Mouse (Mus musculus): ENCODE data around the gene Hacd2. TPM values are rescaled to one million over a fixed set of nuclear protein-coding genes. Genes with fewer than 3 reads are reported as not detected.

Gene Hacd2
- total and polyA plus RNA-seq, 3 experiments = 30.1 to 135 (median 50.3) TPM

- Histone ChIP-seq H3K79me2 (replicated peaks; ENCODE audit: control insufficient read depth, extremely low read depth, insufficient read depth, poor library complexity, severe bottlenecking) (no peaks in the 10 kb centered on the region), H3K4me3 (replicated peaks in 1 of 3; ENCODE audit: low read depth in 2 of 3, low read length in 2 of 3, poor library complexity in 1 of 3) (no peak overlapping the region), H3K27ac (ENCODE audit: insufficient read depth, low read depth) (no peak overlapping the region), H3K27me3 (replicated peaks) (peaks cover 33% of the 10 kb centered on the region), H3K9ac (ENCODE audit: insufficient read depth, low read depth) (no peak overlapping the region), H3K4me2 (ENCODE audit: insufficient read depth, low read depth, poor library complexity, severe bottlenecking) (no peak overlapping the region), H3K4me1 (ENCODE audit: control insufficient read depth in 1 of 2, insufficient read depth in 2 of 2) (peaks cover 19% of the 10 kb centered on the region in 2 experiments), H3K9me3 (replicated peaks; ENCODE audit: low read length) (no peaks in the 10 kb centered on the region), H3K36me3 (replicated peaks in 1 of 2; ENCODE audit: control insufficient read depth in 1 of 2, insufficient read depth in 1 of 2, low read length in 1 of 2) (no peaks in the 10 kb centered on the region)
- dilution Hi-C loops (cut with MboI; ENCODE audit: extremely low pct_ligation_motif_present, extremely low pct_unique_long_range_greater_than_20kb, low sequenced_read_pairs) (no loop called here), in situ Hi-C loops (cut with MboI; ENCODE audit: low pct_ligation_motif_present, low pct_unique_long_range_greater_than_20kb, low sequenced_read_pairs) (no loop called here)
- TF ChIP-seq BHLHE40 (IDR thresholded peaks at IDR 0.05; ENCODE audit: low read depth, low read length) (no peak), EP300 (IDR thresholded peaks at IDR 0.05; ENCODE audit: low read length) (peak; percentile 4; the same call in 1 of the 2 replicates)
- peak; percentile 56 for DNase-seq (ENCODE audit: extremely low read depth)
These were observed 24.7 kb upstream of the Hacd2 start for GRCm38 (mm10) chr16:34997576-34997975.

- in situ Hi-C loops (cut with MboI; ENCODE audit: low pct_ligation_motif_present, low pct_unique_long_range_greater_than_20kb, low sequenced_read_pairs) = no loop called here
- H3K36me3 ChIP-seq (replicated peaks in 1 of 2; ENCODE audit: control insufficient read depth in 1 of 2, insufficient read depth in 1 of 2, low read length in 1 of 2) = no peaks in the 10 kb centered on the region
- TF ChIP-seq RAD21 (IDR thresholded peaks at IDR 0.05; ENCODE audit: low read depth, low read length) = no peak
- no peak for TF ChIP-seq UBTF (IDR thresholded peaks at IDR 0.05; ENCODE audit: low read depth, low read length)
- TF ChIP-seq ZKSCAN1 (IDR thresholded peaks at IDR 0.05; ENCODE audit: borderline replicate concordance, low read depth, low read length) = no peak
- no peak for TF ChIP-seq POLR2AphosphoS2 (IDR thresholded peaks at IDR 0.05; ENCODE audit: low read depth, low read length)
- no peak for TF ChIP-seq MXI1 (IDR thresholded peaks at IDR 0.05; ENCODE audit: low read depth, low read length)
- no peak for TF ChIP-seq USF1 (IDR thresholded peaks at IDR 0.05; ENCODE audit: low read depth, low read length)
- TF ChIP-seq HCFC1 (IDR thresholded peaks at IDR 0.05; ENCODE audit: low read depth, low read length) = no peak
- no peak for TF ChIP-seq NRF1 (IDR thresholded peaks at IDR 0.05; ENCODE audit: low read depth, low read length)
- no peak for TF ChIP-seq PAX5 (IDR thresholded peaks at IDR 0.05; ENCODE audit: low read length)
- TF ChIP-seq RCOR1 (conservative IDR thresholded peaks at IDR 0.05; ENCODE audit: low read depth, low read length) = no peak
- TF ChIP-seq ELF1 (IDR thresholded peaks at IDR 0.05; ENCODE audit: low read depth, low read length) = no peak
- TF ChIP-seq JUND (conservative IDR thresholded peaks at IDR 0.05; ENCODE audit: low read depth, low read length) = no peak
- TF ChIP-seq NELFE (IDR thresholded peaks at IDR 0.05; ENCODE audit: low read depth, low read length) = no peak
- no peak overlapping the region for H3K27ac ChIP-seq (ENCODE audit: insufficient read depth, low read depth)
- H3K4me2 ChIP-seq (ENCODE audit: insufficient read depth, low read depth, poor library complexity, severe bottlenecking) = no peak overlapping the region
- no peak overlapping the region for H3K9ac ChIP-seq (ENCODE audit: insufficient read depth, low read depth)
- dilution Hi-C loops (cut with MboI; ENCODE audit: extremely low pct_ligation_motif_present, extremely low pct_unique_long_range_greater_than_20kb, low sequenced_read_pairs) = no loop called here
- no peak for DNase-seq (ENCODE audit: extremely low read depth)
- peaks cover 19% of the 10 kb centered on the region in 2 experiments for H3K4me1 ChIP-seq (ENCODE audit: control insufficient read depth in 1 of 2, insufficient read depth in 2 of 2)
- H3K9me3 ChIP-seq (replicated peaks; ENCODE audit: low read length) = no peaks in the 10 kb centered on the region
- peaks cover 19% of the 10 kb centered on the region for H3K27me3 ChIP-seq (replicated peaks)
- H3K4me3 ChIP-seq (replicated peaks in 1 of 3; ENCODE audit: low read depth in 2 of 3, low read length in 2 of 3, poor library complexity in 1 of 3) = no peak overlapping the region
- no peaks in the 10 kb centered on the region for H3K79me2 ChIP-seq (replicated peaks; ENCODE audit: control insufficient read depth, extremely low read depth, insufficient read depth, poor library complexity, severe bottlenecking)
These were observed 23.2 kb upstream of the Hacd2 start for GRCm38 (mm10) chr16:34999016-34999415.

All from CH12.LX (cell line).